Mouse (Mus musculus) lung, adult 18-20 months (tissue): ENCODE data around the gene Cela1.

ENCODE experiments used
- DNase-seq, 2 experiments: peaks; one replicate each; pipeline ENCODE4 v3.0.0; 2022; ENCODE audit warnings: mixed read lengths in 2 of 2

The Cela1 gene

GRCm38 (mm10) chr15:100687430-100687971 is at the start of gene Cela1:
Cela1 (minus strand) TSS chr15:100687921.
- DNase-seq = no peak

- no peak for DNase-seq
These were observed 48.2 kb upstream of the Cela1 start for GRCm38 (mm10) chr15:100735953-100736300.

DNA sequence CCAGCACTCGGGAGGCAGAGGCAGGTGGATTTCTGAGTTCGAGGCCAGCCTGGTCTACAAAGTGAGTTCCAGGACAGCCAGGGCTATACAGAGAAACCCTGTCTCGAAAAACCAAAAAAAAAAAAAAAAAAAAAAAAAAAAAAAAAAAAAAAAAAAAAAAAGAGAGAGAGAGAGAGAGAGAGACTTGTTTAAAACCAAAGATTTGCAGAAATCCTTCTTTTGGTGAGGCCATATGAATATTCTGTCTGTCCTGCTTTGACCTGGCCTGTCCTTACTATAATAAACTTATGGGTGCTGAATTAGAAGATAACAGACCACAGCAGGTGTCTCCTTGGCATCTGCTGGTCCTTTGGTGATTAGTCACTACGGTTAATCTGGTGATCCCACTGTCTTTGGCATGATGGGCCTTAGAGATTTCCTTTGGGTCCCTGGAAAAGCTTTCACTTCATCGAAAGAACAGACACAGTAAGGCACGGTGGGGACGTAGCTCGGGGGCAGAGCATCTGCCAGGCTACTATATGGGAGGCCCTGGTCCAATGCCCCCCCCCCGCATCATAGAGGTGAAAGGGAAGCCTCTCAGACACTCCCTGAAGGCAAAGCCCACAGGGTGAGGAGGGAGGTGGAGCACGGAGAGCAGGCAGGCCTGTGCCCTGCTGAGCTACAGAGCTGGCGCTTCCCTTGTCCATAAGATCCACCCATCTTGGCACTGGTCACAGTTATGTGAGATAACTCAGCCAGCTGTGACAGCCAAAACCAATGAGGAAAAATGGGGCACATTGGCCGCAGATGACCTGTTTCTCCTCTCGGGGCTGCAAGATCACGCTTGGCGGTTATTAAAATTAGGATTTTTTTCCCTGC is 47.6 kb upstream of the Cela1 start:
- DNase-seq = no peak

GRCm38 (mm10) chr15:100732580-100732979 is 44.9 kb upstream of the Cela1 start:
- peak in 1 of 2 experiments; percentile 27 for DNase-seq

GRCm38 (mm10) chr15:100731081-100731480 is 43.4 kb upstream of the Cela1 start:
- no peak for DNase-seq

- peak in 1 of 2 experiments; percentile 18 for DNase-seq
These were observed 41.7 kb upstream of the Cela1 start, which contains the start of gene Galnt6 for GRCm38 (mm10) chr15:100729281-100729985. Galnt6 (minus strand) TSS chr15:100729376.

DNA sequence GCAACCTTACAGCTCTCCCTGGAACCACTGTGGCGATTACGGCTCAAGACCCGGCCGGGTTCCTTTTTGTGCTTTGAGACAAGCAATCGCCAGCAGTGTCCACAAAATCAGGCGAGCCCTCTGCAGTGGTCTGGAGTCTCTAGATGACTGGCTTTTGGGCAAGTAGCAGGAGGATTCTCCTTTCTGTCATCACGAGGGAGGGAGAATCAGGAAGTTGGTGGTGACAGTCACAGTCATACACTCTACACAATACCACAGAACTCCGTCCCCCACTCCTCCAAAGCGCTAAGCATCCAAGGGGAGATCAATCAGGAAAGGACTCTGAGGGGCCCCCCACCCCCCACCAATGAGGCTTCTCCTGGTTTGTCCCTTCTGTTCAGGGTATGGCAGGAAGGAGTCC is 40.9 kb upstream of the Cela1 start:
- no peak for DNase-seq

GRCm38 (mm10) chr15:100727834-100728233 is 40.1 kb upstream of the Cela1 start:
- no peak for DNase-seq

- DNase-seq = no peak
These were observed 39.0 kb upstream of the Cela1 start for GRCm38 (mm10) chr15:100726721-100727120.

GRCm38 (mm10) chr15:100723505-100723904 is 35.8 kb upstream of the Cela1 start:
- DNase-seq = no peak

DNA sequence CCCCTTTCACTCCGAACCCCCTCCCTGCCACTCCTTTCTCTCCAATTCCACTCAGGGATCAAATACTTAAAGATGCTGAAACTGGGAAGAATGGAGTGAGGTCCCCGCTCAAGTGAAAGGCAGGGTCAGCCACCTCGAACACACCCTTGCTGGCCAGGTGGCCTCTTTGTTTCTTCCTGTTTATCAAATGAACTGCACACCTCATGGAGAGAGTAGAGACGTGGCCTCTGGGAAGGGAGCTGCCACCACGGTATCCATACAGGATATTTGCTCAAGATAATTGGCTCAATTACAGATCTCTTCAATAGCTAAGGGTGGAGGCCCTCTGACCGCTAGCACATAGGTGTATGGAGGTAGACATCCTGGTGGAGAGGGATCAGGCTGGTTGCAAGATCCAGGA is 34.8 kb upstream of the Cela1 start:
- no peak for DNase-seq

- DNase-seq = no peak
These were observed 34.3 kb upstream of the Cela1 start for GRCm38 (mm10) chr15:100722026-100722425.

GRCm38 (mm10) chr15:100721445-100721844 is 33.7 kb upstream of the Cela1 start:
- DNase-seq = no peak

DNA sequence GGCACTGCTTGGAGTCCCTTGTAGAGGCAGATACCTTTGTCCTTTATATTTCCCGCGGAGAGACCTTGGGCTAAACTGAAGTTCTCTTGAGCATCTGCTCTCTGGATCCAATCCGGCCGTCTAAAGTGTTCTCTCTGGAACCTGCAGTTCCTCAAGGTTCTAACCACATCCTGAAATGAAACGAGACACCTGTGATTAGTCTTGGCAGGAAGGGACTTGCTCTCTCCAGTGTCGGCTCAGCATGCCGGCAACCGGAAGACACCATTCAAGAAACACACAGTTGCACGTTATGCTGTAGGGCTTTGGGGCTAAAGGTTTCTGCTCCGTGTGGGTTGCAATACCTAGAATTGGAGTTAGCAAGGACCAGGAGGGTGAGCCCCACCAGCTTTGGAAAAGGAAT is 32.3 kb upstream of the Cela1 start:
- DNase-seq = no peak

GRCm38 (mm10) chr15:100719217-100719616 is 31.5 kb upstream of the Cela1 start:
- DNase-seq = no peak

DNA sequence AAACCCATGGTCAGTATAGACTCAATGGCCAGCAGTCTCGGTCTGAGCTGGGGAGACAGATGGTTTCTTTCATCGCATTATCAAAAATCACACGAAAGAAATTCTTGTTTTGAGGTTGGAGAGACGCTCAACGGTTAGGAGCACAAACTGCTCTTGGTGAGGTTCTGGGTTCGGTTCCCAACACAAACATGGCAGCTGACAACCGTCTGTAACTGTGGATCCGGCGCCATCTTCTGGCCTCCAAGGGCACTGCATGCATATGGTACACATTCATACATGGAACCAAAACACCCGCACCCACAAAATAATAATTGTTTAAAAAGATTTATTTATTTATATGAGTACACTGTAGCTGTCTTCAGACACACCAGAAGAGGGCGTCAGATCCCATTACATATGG is 30.9 kb upstream of the Cela1 start:
- no peak for DNase-seq

GRCm38 (mm10) chr15:100717933-100718332 is 30.2 kb upstream of the Cela1 start:
- no peak for DNase-seq

DNA sequence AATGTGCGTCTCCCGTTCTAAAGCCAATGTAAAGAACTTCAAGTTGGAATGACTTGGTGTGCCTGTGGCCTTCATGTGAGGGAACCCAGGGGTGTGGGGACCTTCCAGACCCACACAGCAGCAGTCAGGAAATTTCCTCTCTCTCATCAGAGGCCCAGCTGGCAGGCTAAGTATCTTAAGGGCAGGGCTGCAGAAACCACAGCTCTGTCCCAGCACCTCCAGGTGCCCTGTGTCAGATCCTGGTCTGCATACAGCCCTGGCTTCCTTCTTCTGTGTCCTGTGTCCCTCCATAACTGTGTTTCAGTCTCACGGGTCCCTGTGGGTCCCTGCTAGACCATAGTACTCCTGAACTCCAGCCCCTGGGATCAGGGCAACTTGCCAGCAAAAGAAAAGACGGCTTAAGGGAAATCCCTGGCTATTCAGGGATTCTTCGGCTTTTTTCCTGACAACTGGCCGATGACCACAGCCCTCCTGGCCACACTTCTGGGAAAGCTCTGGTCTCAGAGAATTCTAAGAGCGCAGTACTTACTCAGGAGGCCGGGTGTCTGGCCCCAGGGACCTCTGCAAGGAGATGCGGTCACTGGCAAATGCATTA is 27.8 kb upstream of the Cela1 start:
- no peak for DNase-seq

DNA sequence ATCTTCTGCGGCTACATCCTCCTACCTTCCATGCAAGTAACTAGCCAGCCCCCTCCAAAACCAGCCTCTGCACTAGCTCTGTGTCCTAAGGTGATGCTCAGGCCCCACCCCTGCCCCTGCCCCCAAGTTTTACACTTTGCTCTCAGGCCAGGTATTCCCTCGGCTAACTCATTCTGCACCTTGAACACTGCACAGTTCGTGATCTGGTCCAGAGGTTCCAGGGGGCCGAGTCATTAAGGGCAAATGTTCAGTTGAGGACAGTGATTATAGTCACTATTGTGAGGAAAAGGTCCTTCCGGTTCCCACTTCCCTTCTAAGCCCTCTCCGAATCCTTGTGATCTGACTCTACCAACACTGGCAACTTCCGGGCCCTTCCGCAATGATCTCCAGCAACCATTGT is 26.7 kb upstream of the Cela1 start:
- no peak for DNase-seq

- DNase-seq = no peak
These were observed 23.1 kb upstream of the Cela1 start for GRCm38 (mm10) chr15:100710838-100711237.

DNA sequence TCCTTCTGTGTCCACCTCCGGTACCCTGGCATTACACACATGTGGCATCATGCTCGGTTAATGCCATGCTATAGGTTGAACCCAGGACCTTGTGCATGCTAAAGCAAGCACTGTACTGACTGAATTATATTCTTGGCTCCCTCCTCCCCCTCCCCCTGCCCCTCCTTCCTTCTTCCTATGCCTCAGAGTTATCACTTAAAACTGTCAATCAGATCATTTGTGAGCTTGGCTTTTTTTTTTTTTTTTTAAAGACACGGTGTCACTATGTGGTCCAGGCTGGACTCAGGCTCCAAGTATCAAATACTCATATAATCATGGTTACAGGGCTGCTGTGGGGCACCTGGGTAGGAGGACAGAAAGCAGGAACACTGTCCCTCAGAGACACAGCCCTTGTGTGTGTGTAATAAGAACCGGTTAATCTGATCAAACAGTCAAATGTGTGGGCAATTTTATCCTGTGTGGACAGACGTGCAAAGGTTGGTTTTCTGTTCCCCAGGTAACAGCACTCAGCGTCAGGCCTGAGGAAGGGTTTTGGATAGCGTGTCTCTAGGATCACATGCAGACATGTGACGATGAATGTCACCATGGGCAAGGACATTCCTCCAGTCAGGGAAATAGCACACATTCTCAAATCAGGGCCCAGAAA is 20.8 kb upstream of the Cela1 start:
- no peak for DNase-seq

GRCm38 (mm10) chr15:100706226-100706625 is 18.5 kb upstream of the Cela1 start:
- peak; percentile 42 to 51 for DNase-seq

GRCm38 (mm10) chr15:100705376-100705775 is 17.7 kb upstream of the Cela1 start:
- DNase-seq = no peak
